Comparison of ENCODE assay signal across 19 mouse cellular contexts in genomic region chr11:120828416-120828815, GRCm38 (mm10). TPM values are rescaled to one million over a fixed set of nuclear protein-coding genes. Genes with fewer than 3 reads are reported as not detected.
DNase-seq lines count a peak whose midpoint lies in the region; ATAC-seq lines count a peak whose summit lies in the region.
"Had no signal": no experiment of that assay in that cellular context is flagged by ENCODE, and none has a peak within 500 bp of the region (broad histone marks: within the 10 kb centered on the region; RNA-seq: fewer than 3 reads in every experiment).

No protein-coding gene starts in this region.

- no peak overlapping the region for H3K9ac ChIP-seq in hindbrain, embryonic 11.5 days (ENCODE audit: low read depth, low read length)
- peak overlapping the region; percentile 24; the same call in 1 of the 2 replicates for H3K9ac ChIP-seq in midbrain, embryonic 12.5 days (replicated peaks)
- H3K9ac ChIP-seq in midbrain, embryonic 15.5 days, result no peak overlapping the region
- peak overlapping the region; percentile 16; the same call in 1 of the 2 replicates for H3K9ac ChIP-seq in embryonic facial prominence, embryonic 13.5 days
- H3K9ac ChIP-seq in kidney, embryonic 14.5 days (ENCODE audit: low read depth, low read length), result no peak overlapping the region
- H3K9ac ChIP-seq: embryonic facial prominence, embryonic 15.5 days; hindbrain, embryonic 14.5 days; intestine, embryonic 15.5 days had no signal

- H3K36me3 ChIP-seq in hindbrain, embryonic 10.5 days, result peaks cover 9% of the 10 kb centered on the region; the same call in 1 of the 2 replicates
- H3K36me3 ChIP-seq in hindbrain, embryonic 11.5 days (ENCODE audit: control insufficient read depth, insufficient read depth, low read length), result no peaks in the 10 kb centered on the region
- no peaks in the 10 kb centered on the region for H3K36me3 ChIP-seq in midbrain, embryonic 12.5 days
- H3K36me3 ChIP-seq in midbrain, embryonic 15.5 days (replicated peaks), result no peaks in the 10 kb centered on the region
- H3K36me3 ChIP-seq in embryonic facial prominence, embryonic 13.5 days, result peaks cover 15% of the 10 kb centered on the region
- H3K36me3 ChIP-seq in kidney, embryonic 14.5 days (ENCODE audit: control insufficient read depth, insufficient read depth, low read length), result no peaks in the 10 kb centered on the region
- H3K36me3 ChIP-seq: embryonic facial prominence, embryonic 15.5 days; intestine, embryonic 15.5 days had no signal

- peak overlapping the region; percentile 60 for H3K27ac ChIP-seq in hindbrain, embryonic 10.5 days
- H3K27ac ChIP-seq in hindbrain, embryonic 11.5 days (ENCODE audit: low read depth, low read length), result no peak overlapping the region
- H3K27ac ChIP-seq in midbrain, embryonic 12.5 days (replicated peaks), result no peak overlapping the region
- no peak overlapping the region for H3K27ac ChIP-seq in midbrain, embryonic 15.5 days
- H3K27ac ChIP-seq in embryonic facial prominence, embryonic 13.5 days, result no peak overlapping the region
- no peak overlapping the region for H3K27ac ChIP-seq in kidney, embryonic 14.5 days (ENCODE audit: low read depth, low read length)
- H3K27ac ChIP-seq: embryonic facial prominence, embryonic 15.5 days; gastrocnemius, adult 2 months; hindbrain, embryonic 14.5 days; intestine, embryonic 15.5 days had no signal

- peaks cover 70% of the 10 kb centered on the region for H3K4me1 ChIP-seq in hindbrain, embryonic 10.5 days (replicated peaks)
- peaks cover 12% of the 10 kb centered on the region for H3K4me1 ChIP-seq in hindbrain, embryonic 11.5 days (replicated peaks; ENCODE audit: control insufficient read depth, insufficient read depth, low read length)
- peaks cover 23% of the 10 kb centered on the region for H3K4me1 ChIP-seq in midbrain, embryonic 12.5 days
- H3K4me1 ChIP-seq in midbrain, embryonic 15.5 days, result peaks cover 17% of the 10 kb centered on the region
- H3K4me1 ChIP-seq in embryonic facial prominence, embryonic 13.5 days, result peaks cover 12% of the 10 kb centered on the region
- no peaks in the 10 kb centered on the region; the same call in none of the 2 replicates for H3K4me1 ChIP-seq in kidney, embryonic 14.5 days (ENCODE audit: control insufficient read depth, insufficient read depth, low read length)

- H3K27me3 ChIP-seq in hindbrain, embryonic 10.5 days (ENCODE audit: insufficient read depth, poor library complexity, severe bottlenecking), result no peaks in the 10 kb centered on the region
- H3K27me3 ChIP-seq in hindbrain, embryonic 11.5 days (ENCODE audit: control insufficient read depth, insufficient read depth, low read length), result no peaks in the 10 kb centered on the region
- H3K27me3 ChIP-seq in midbrain, embryonic 12.5 days, result peaks cover 13% of the 10 kb centered on the region
- no peaks in the 10 kb centered on the region for H3K27me3 ChIP-seq in midbrain, embryonic 15.5 days (replicated peaks)
- H3K27me3 ChIP-seq in embryonic facial prominence, embryonic 13.5 days, result no peaks in the 10 kb centered on the region
- no peaks in the 10 kb centered on the region for H3K27me3 ChIP-seq in kidney, embryonic 14.5 days (ENCODE audit: control insufficient read depth, insufficient read depth, low read length)
- H3K27me3 ChIP-seq: embryonic facial prominence, embryonic 15.5 days; intestine, embryonic 15.5 days had no signal

- DNase-seq in cerebellum, adult 9-10 months, result peak; percentile 13
- DNase-seq in cerebellum, adult 11 months, result no peak
- DNase-seq in hindbrain, embryonic 10.5 days (ENCODE audit: low spot score), result no peak
- no peak for DNase-seq in hindbrain, embryonic 11.5 days (ENCODE audit: low spot score)
- DNase-seq: adrenal gland, postnatal 10 days; cerebellum, postnatal 36 days; gastrocnemius, adult 2 months; gastrocnemius, postnatal 25 days; heart, postnatal 10 days; heart, postnatal 4 days had no signal

- WGBS in hindbrain, embryonic 10.5 days, result 86% methylated on average over 4 of the region's 4 CpGs
- 75% methylated on average over 4 of the region's 4 CpGs for WGBS in hindbrain, embryonic 11.5 days
- WGBS in midbrain, embryonic 12.5 days, result 70% methylated on average over 4 of the region's 4 CpGs
- WGBS in midbrain, embryonic 15.5 days, result 70% methylated on average over 4 of the region's 4 CpGs
- 82% methylated on average over 4 of the region's 4 CpGs for WGBS in embryonic facial prominence, embryonic 13.5 days
- 81% methylated on average over 4 of the region's 4 CpGs for WGBS in kidney, embryonic 14.5 days

- no peak overlapping the region for H3K4me2 ChIP-seq in hindbrain, embryonic 11.5 days (replicated peaks; ENCODE audit: low read depth, low read length)
- no peak overlapping the region for H3K4me2 ChIP-seq in midbrain, embryonic 12.5 days (replicated peaks)
- H3K4me2 ChIP-seq in midbrain, embryonic 15.5 days, result no peak overlapping the region
- H3K4me2 ChIP-seq in embryonic facial prominence, embryonic 13.5 days, result no peak overlapping the region
- H3K4me2 ChIP-seq in kidney, embryonic 14.5 days (replicated peaks; ENCODE audit: low read depth, low read length), result no peak overlapping the region
- H3K4me2 ChIP-seq: embryonic facial prominence, embryonic 15.5 days; hindbrain, embryonic 14.5 days; intestine, embryonic 15.5 days had no signal

- H3K4me3 ChIP-seq in hindbrain, embryonic 10.5 days, result no peak overlapping the region
- no peak overlapping the region for H3K4me3 ChIP-seq in hindbrain, embryonic 11.5 days (ENCODE audit: low read depth, low read length)
- H3K4me3 ChIP-seq in midbrain, embryonic 12.5 days, result no peak overlapping the region
- no peak overlapping the region for H3K4me3 ChIP-seq in midbrain, embryonic 15.5 days
- no peak overlapping the region for H3K4me3 ChIP-seq in embryonic facial prominence, embryonic 13.5 days
- no peak overlapping the region for H3K4me3 ChIP-seq in kidney, embryonic 14.5 days (ENCODE audit: low read length)
- H3K4me3 ChIP-seq: embryonic facial prominence, embryonic 15.5 days; erythroblast, embryonic 14.5 days; gastrocnemius, adult 2 months; intestine, embryonic 15.5 days had no signal

- ATAC-seq in hindbrain, embryonic 11.5 days (ENCODE audit: low FRiP score), result no peak
- no peak for ATAC-seq in midbrain, embryonic 12.5 days (ENCODE audit: low FRiP score, low read depth)
- no peak for ATAC-seq in midbrain, embryonic 15.5 days (replicated peaks)
- no peak for ATAC-seq in embryonic facial prominence, embryonic 13.5 days (ENCODE audit: insufficient number of reproducible peaks, insufficient read depth, low FRiP score, low TSS enrichment, low read depth)
- no peak for ATAC-seq in kidney, embryonic 14.5 days (ENCODE audit: low FRiP score, low TSS enrichment)
- ATAC-seq: forebrain, embryonic 16.5 days; intestine, embryonic 15.5 days had no signal

- H3K9me3 ChIP-seq in hindbrain, embryonic 10.5 days, result no peaks in the 10 kb centered on the region
- H3K9me3 ChIP-seq in hindbrain, embryonic 11.5 days (ENCODE audit: control insufficient read depth, low read length), result no peaks in the 10 kb centered on the region
- H3K9me3 ChIP-seq in midbrain, embryonic 12.5 days, result no peaks in the 10 kb centered on the region
- H3K9me3 ChIP-seq in midbrain, embryonic 15.5 days, result no peaks in the 10 kb centered on the region
- H3K9me3 ChIP-seq in embryonic facial prominence, embryonic 13.5 days, result no peaks in the 10 kb centered on the region
- no peaks in the 10 kb centered on the region for H3K9me3 ChIP-seq in kidney, embryonic 14.5 days (ENCODE audit: control insufficient read depth, low read length)
- H3K9me3 ChIP-seq: embryonic facial prominence, embryonic 15.5 days; intestine, embryonic 15.5 days had no signal

RNA-seq across cellular contexts. Expression of gene Fasn, which starts 4.1 kb away (rescaled TPM):
- polyA plus RNA-seq in hindbrain, embryonic 10.5 days (2016; fragmentation: Nextera tagmentation; extraction: Ambion mirVana), result 131 TPM in 2 replicates
- 76.0 and 94.1 TPM in 2 replicates for polyA plus RNA-seq in hindbrain, embryonic 11.5 days (2014; fragmentation: Nextera tagmentation; extraction: Ambion mirVana)
- polyA plus RNA-seq in midbrain, embryonic 12.5 days (2016; fragmentation: Nextera tagmentation; extraction: Ambion mirVana), result 139 and 140 TPM in 2 replicates
- polyA plus RNA-seq in midbrain, embryonic 15.5 days (2015; fragmentation: Nextera tagmentation; extraction: Ambion mirVana), result 102 and 107 TPM in 2 replicates
- polyA plus RNA-seq in embryonic facial prominence, embryonic 13.5 days (2015; fragmentation: Nextera tagmentation; extraction: Ambion mirVana), result 49.3 and 52.2 TPM in 2 replicates
- polyA plus RNA-seq in kidney, embryonic 14.5 days (2014; fragmentation: Nextera tagmentation; extraction: Ambion mirVana), result 54.9 and 79.9 TPM in 2 replicates

RNA-seq across cellular contexts. Expression of gene Dus1l, which starts 32.2 kb away (rescaled TPM):
- polyA plus RNA-seq in hindbrain, embryonic 10.5 days (2016; fragmentation: Nextera tagmentation; extraction: Ambion mirVana), result 95.4 and 97.1 TPM in 2 replicates
- polyA plus RNA-seq in hindbrain, embryonic 11.5 days (2014; fragmentation: Nextera tagmentation; extraction: Ambion mirVana), result 70.9 and 71.3 TPM in 2 replicates
- polyA plus RNA-seq in midbrain, embryonic 12.5 days (2016; fragmentation: Nextera tagmentation; extraction: Ambion mirVana), result 64.2 and 67.6 TPM in 2 replicates
- polyA plus RNA-seq in midbrain, embryonic 15.5 days (2015; fragmentation: Nextera tagmentation; extraction: Ambion mirVana), result 48.2 and 48.5 TPM in 2 replicates
- 53.7 and 61.0 TPM in 2 replicates for polyA plus RNA-seq in embryonic facial prominence, embryonic 13.5 days (2015; fragmentation: Nextera tagmentation; extraction: Ambion mirVana)
- polyA plus RNA-seq in kidney, embryonic 14.5 days (2014; fragmentation: Nextera tagmentation; extraction: Ambion mirVana), result 58.2 and 80.3 TPM in 2 replicates

RNA-seq across cellular contexts. Expression of gene Gps1, which starts 44.3 kb away (rescaled TPM):
- 276 and 285 TPM in 2 replicates for polyA plus RNA-seq in hindbrain, embryonic 10.5 days (2016; fragmentation: Nextera tagmentation; extraction: Ambion mirVana)
- 264 and 272 TPM in 2 replicates for polyA plus RNA-seq in hindbrain, embryonic 11.5 days (2014; fragmentation: Nextera tagmentation; extraction: Ambion mirVana)
- polyA plus RNA-seq in midbrain, embryonic 12.5 days (2016; fragmentation: Nextera tagmentation; extraction: Ambion mirVana), result 235 and 248 TPM in 2 replicates
- polyA plus RNA-seq in midbrain, embryonic 15.5 days (2015; fragmentation: Nextera tagmentation; extraction: Ambion mirVana), result 296 and 300 TPM in 2 replicates
- 223 and 233 TPM in 2 replicates for polyA plus RNA-seq in embryonic facial prominence, embryonic 13.5 days (2015; fragmentation: Nextera tagmentation; extraction: Ambion mirVana)
- polyA plus RNA-seq in kidney, embryonic 14.5 days (2014; fragmentation: Nextera tagmentation; extraction: Ambion mirVana), result 213 and 239 TPM in 2 replicates

RNA-seq across cellular contexts. Expression of gene Rfng, which starts 44.4 kb away (rescaled TPM):
- 46.4 and 63.7 TPM in 2 replicates for polyA plus RNA-seq in hindbrain, embryonic 10.5 days (2016; fragmentation: Nextera tagmentation; extraction: Ambion mirVana)
- 28.8 and 29.4 TPM in 2 replicates for polyA plus RNA-seq in hindbrain, embryonic 11.5 days (2014; fragmentation: Nextera tagmentation; extraction: Ambion mirVana)
- polyA plus RNA-seq in midbrain, embryonic 12.5 days (2016; fragmentation: Nextera tagmentation; extraction: Ambion mirVana), result 63.4 and 66.4 TPM in 2 replicates
- 137 and 138 TPM in 2 replicates for polyA plus RNA-seq in midbrain, embryonic 15.5 days (2015; fragmentation: Nextera tagmentation; extraction: Ambion mirVana)
- 52.2 and 52.4 TPM in 2 replicates for polyA plus RNA-seq in embryonic facial prominence, embryonic 13.5 days (2015; fragmentation: Nextera tagmentation; extraction: Ambion mirVana)
- 19.3 and 26.2 TPM in 2 replicates for polyA plus RNA-seq in kidney, embryonic 14.5 days (2014; fragmentation: Nextera tagmentation; extraction: Ambion mirVana)

Comparison
In these comparisons a context has a peak if more than half of its experiments do, and no peak if none do; other contexts are left out.
1. H3K9ac ChIP-seq: peak in midbrain, embryonic 12.5 days (single experiment) and embryonic facial prominence, embryonic 13.5 days (single experiment); none in hindbrain, embryonic 11.5 days (single experiment), midbrain, embryonic 15.5 days (single experiment) and kidney, embryonic 14.5 days (single experiment).